Mouse (Mus musculus): ENCODE data around the gene Cdh4.

Cdh4 gene

GRCm38 (mm10) chr2:179538535-179538934 lies 96.3 kb downstream of the Cdh4 start:
- DNase-seq (ENCODE audit: low spot score in 2 of 2), result no peak

GRCm38 (mm10) chr2:179539532-179540245 lies 97.5 kb downstream of the Cdh4 start:
- DNase-seq (ENCODE audit: low spot score in 2 of 2), result no peak

GRCm38 (mm10) chr2:179541096-179541495 lies 98.9 kb downstream of the Cdh4 start:
- DNase-seq (ENCODE audit: low spot score in 2 of 2), result no peak

- DNase-seq (ENCODE audit: low spot score in 2 of 2), result no peak
These were observed 105.4 kb downstream of the Cdh4 start for GRCm38 (mm10) chr2:179547627-179548026.

- no peak for DNase-seq (ENCODE audit: low spot score in 2 of 2)
These were observed 113.7 kb downstream of the Cdh4 start for GRCm38 (mm10) chr2:179555928-179556327.

- DNase-seq (ENCODE audit: low spot score in 2 of 2), result no peak
These were observed 120.1 kb downstream of the Cdh4 start for GRCm38 (mm10) chr2:179562350-179562749.

- DNase-seq (ENCODE audit: low spot score in 2 of 2), result no peak
These were observed 123.4 kb downstream of the Cdh4 start for GRCm38 (mm10) chr2:179565611-179566010.

- DNase-seq (ENCODE audit: low spot score in 2 of 2), result no peak
These were observed 125.7 kb downstream of the Cdh4 start for GRCm38 (mm10) chr2:179567886-179568285.

- no peak for DNase-seq (ENCODE audit: low spot score in 2 of 2)
These were observed 126.9 kb downstream of the Cdh4 start for GRCm38 (mm10) chr2:179569171-179569570.

- no peak for DNase-seq (ENCODE audit: low spot score in 2 of 2)
These were observed 129.0 kb downstream of the Cdh4 start for GRCm38 (mm10) chr2:179571175-179571769.

- DNase-seq (ENCODE audit: low spot score in 2 of 2), result no peak
These were observed 131.1 kb downstream of the Cdh4 start for GRCm38 (mm10) chr2:179573331-179573730.

- DNase-seq (ENCODE audit: low spot score in 2 of 2), result no peak
These were observed 131.6 kb downstream of the Cdh4 start for GRCm38 (mm10) chr2:179573786-179574185.

GRCm38 (mm10) chr2:179575585-179575984 lies 133.4 kb downstream of the Cdh4 start:
- no peak for DNase-seq (ENCODE audit: low spot score in 2 of 2)

- DNase-seq (ENCODE audit: low spot score in 2 of 2), result no peak
These were observed 134.0 kb downstream of the Cdh4 start for GRCm38 (mm10) chr2:179576221-179576620.

- no peak for DNase-seq (ENCODE audit: low spot score in 2 of 2)
These were observed 136.1 kb downstream of the Cdh4 start for GRCm38 (mm10) chr2:179578329-179578728.

- DNase-seq (ENCODE audit: low spot score in 2 of 2), result no peak
These were observed 136.6 kb downstream of the Cdh4 start for GRCm38 (mm10) chr2:179578842-179579241.

GRCm38 (mm10) chr2:179580415-179580814 lies 138.2 kb downstream of the Cdh4 start:
- no peak for DNase-seq (ENCODE audit: low spot score in 2 of 2)

GRCm38 (mm10) chr2:179581058-179581457 lies 138.8 kb downstream of the Cdh4 start:
- no peak for DNase-seq (ENCODE audit: low spot score in 2 of 2)

- no peak for DNase-seq (ENCODE audit: low spot score in 2 of 2)
These were observed 140.7 kb downstream of the Cdh4 start for GRCm38 (mm10) chr2:179582966-179583365.

- DNase-seq (ENCODE audit: low spot score in 2 of 2), result no peak
These were observed 142.4 kb downstream of the Cdh4 start for GRCm38 (mm10) chr2:179584672-179585071.

GRCm38 (mm10) chr2:179586436-179586835 lies 144.2 kb downstream of the Cdh4 start:
- DNase-seq (ENCODE audit: low spot score in 2 of 2), result peak in 1 of 2 experiments; percentile 39

GRCm38 (mm10) chr2:179587069-179587468 lies 144.8 kb downstream of the Cdh4 start:
- no peak for DNase-seq (ENCODE audit: low spot score in 2 of 2)

GRCm38 (mm10) chr2:179591661-179592060 lies 149.4 kb downstream of the Cdh4 start:
- DNase-seq (ENCODE audit: low spot score in 2 of 2), result no peak

GRCm38 (mm10) chr2:179595013-179595412 lies 152.8 kb downstream of the Cdh4 start:
- no peak for DNase-seq (ENCODE audit: low spot score in 2 of 2)

All from right cerebral cortex, postnatal 10 days (tissue).